Comparison of ENCODE assay signal across 10 mouse cellular contexts in the genomic region with DNA sequence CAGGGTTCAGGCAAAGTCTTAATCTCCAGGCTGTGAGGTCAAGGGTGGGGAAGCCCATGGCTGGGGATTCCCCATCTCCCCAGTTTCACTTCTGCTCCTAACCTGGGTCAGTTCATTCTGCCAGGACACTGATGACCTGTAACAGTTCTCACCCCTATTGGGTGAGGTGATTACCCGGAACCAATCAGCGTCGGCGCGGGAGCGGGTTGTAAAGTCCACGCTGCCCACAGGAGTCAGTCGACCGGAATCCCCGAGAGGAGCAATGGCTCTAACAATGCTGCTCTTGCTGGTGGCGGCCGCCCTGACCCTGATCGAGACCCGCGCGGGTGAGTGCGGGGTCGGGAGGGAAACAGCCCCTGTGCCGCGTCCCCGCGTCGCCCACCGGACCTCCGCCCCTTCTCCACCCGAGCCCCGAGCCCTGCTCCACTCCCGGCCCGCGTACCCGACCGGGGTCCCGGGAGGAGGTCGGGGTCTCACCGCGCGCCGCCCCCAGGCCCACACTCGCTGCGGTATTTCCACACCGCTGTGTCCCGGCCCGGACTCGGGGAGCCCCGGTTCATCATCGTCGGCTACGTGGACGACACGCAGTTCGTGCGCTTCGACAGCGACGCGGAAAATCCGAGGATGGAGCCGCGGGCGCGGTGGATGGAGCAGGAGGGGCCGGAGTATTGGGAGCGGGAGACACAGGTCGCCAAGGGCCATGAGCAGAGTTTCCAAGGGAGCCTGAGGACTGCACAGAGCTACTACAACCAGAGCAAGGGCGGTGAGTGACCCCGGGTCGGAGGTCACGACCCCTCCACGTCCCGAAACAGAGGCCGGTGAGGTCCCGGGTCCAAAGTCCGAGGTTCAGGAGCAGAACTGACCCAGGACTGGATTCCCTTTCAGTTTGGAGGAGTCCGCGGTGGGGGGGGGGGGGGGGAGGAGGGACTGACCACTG. TPM values are rescaled to one million over a fixed set of nuclear protein-coding genes. Genes with fewer than 3 reads are reported as not detected.
DNase-seq lines count a peak whose midpoint lies in the region; ATAC-seq and TF ChIP-seq lines count a peak whose summit lies in the region.
"Not testable (repeated sequence)": the region's sequence is repeated elsewhere in the genome, so short reads cannot be mapped to it uniquely, and the experiment has no call there.
"Had no signal": no experiment of that assay in that cellular context is flagged by ENCODE, and none has a peak within 500 bp of the region (broad histone marks: within the 10 kb centered on the region; RNA-seq: fewer than 3 reads in every experiment).

No protein-coding gene starts in this region.

- not testable (repeated sequence) for TF ChIP-seq EP300 in CH12.LX (IDR thresholded peaks at IDR 0.05; ENCODE audit: low read length)

- peak overlapping the region; percentile 25; the same call in 1 of the 2 replicates for H3K27ac ChIP-seq in CH12.LX (ENCODE audit: insufficient read depth, low read depth)
- not testable (repeated sequence) for H3K27ac ChIP-seq in forebrain, embryonic 15.5 days (replicated peaks); hindbrain, embryonic 10.5 days; liver, embryonic 12.5 days; midbrain, embryonic 10.5 days (replicated peaks); small intestine, adult 2 months (ENCODE audit: insufficient read depth, low read depth, low read length)

- H3K79me2 ChIP-seq in CH12.LX (replicated peaks; ENCODE audit: control insufficient read depth, extremely low read depth, insufficient read depth, poor library complexity, severe bottlenecking) = peaks cover 12% of the 10 kb centered on the region

- H3K36me3 ChIP-seq in CH12.LX (replicated peaks in 1 of 2; ENCODE audit: control insufficient read depth in 1 of 2, insufficient read depth in 1 of 2, low read length in 1 of 2) = peaks cover 3 to 14% of the 10 kb centered on the region in 2 experiments
- H3K36me3 ChIP-seq in forebrain, embryonic 15.5 days; hindbrain, embryonic 10.5 days; liver, embryonic 12.5 days; midbrain, embryonic 10.5 days; small intestine, adult 2 months (ENCODE audit: control insufficient read depth, insufficient read depth, low read length): not testable (repeated sequence)

- not testable (repeated sequence) for TF ChIP-seq CTCF in CH12.LX (conservative IDR thresholded peaks at IDR 0.05 in 1 of 2, IDR thresholded peaks at IDR 0.05 in 1 of 2; ENCODE audit: low read depth in 2 of 2, low read length in 2 of 2); small intestine, adult 2 months (IDR thresholded peaks at IDR 0.05; ENCODE audit: extremely low read depth, insufficient read length, insufficient replicate concordance, low read depth, low read length)

- not testable (repeated sequence) for H3K27me3 ChIP-seq in CH12.LX (replicated peaks); forebrain, embryonic 15.5 days; small intestine, adult 2 months (ENCODE audit: control insufficient read depth, insufficient read depth, low read length)
- H3K27me3 ChIP-seq in hindbrain, embryonic 10.5 days (ENCODE audit: insufficient read depth, poor library complexity, severe bottlenecking) = peaks cover 35% of the 10 kb centered on the region
- H3K27me3 ChIP-seq in liver, embryonic 12.5 days (replicated peaks) = peaks cover 21% of the 10 kb centered on the region
- H3K27me3 ChIP-seq in midbrain, embryonic 10.5 days (ENCODE audit: low read depth, poor library complexity, severe bottlenecking) = peaks cover 33% of the 10 kb centered on the region

- H3K9ac ChIP-seq in CH12.LX (ENCODE audit: insufficient read depth, low read depth) = peak overlapping the region; percentile 83
- not testable (repeated sequence) for H3K9ac ChIP-seq in forebrain, embryonic 15.5 days (replicated peaks); liver, embryonic 12.5 days

- 1% methylated on average over 64 of the region's 75 CpGs for WGBS in forebrain, embryonic 15.5 days
- 2% methylated on average over 60 of the region's 75 CpGs for WGBS in hindbrain, embryonic 10.5 days
- 4% methylated on average over 54 of the region's 75 CpGs for WGBS in liver, embryonic 12.5 days (ENCODE audit: insufficient replicate concordance)
- 2% methylated on average over 56 of the region's 75 CpGs for WGBS in midbrain, embryonic 10.5 days
- WGBS in small intestine, adult 2 months = 3% methylated on average over 60 of the region's 75 CpGs

- H3K9me3 ChIP-seq in CH12.LX (replicated peaks; ENCODE audit: low read length); forebrain, embryonic 15.5 days; hindbrain, embryonic 10.5 days; liver, embryonic 12.5 days (replicated peaks); midbrain, embryonic 10.5 days (replicated peaks): not testable (repeated sequence)

- in situ Hi-C loops in CH12.LX (cut with MboI; ENCODE audit: low pct_ligation_motif_present, low pct_unique_long_range_greater_than_20kb, low sequenced_read_pairs) = not testable (repeated sequence)

- peak; percentile 41; the same call in 1 of the 2 replicates for TF ChIP-seq POLR2A in CH12.LX (IDR thresholded peaks at IDR 0.05; ENCODE audit: low read depth, low read length)
- TF ChIP-seq POLR2A in small intestine, adult 2 months (IDR thresholded peaks at IDR 0.05; ENCODE audit: low read depth, low read length) = not testable (repeated sequence)

- H3K4me2 ChIP-seq in CH12.LX (ENCODE audit: insufficient read depth, low read depth, poor library complexity, severe bottlenecking) = not testable (repeated sequence)
- H3K4me2 ChIP-seq in forebrain, embryonic 15.5 days (replicated peaks) = peak overlapping the region; percentile 37
- H3K4me2 ChIP-seq in liver, embryonic 12.5 days = peak overlapping the region; percentile 38

- H3K4me1 ChIP-seq in CH12.LX (ENCODE audit: control insufficient read depth in 1 of 2, insufficient read depth in 2 of 2); forebrain, embryonic 15.5 days; hindbrain, embryonic 10.5 days (replicated peaks); liver, embryonic 12.5 days; midbrain, embryonic 10.5 days; small intestine, adult 2 months (ENCODE audit: control insufficient read depth, insufficient read depth, insufficient read length, low read length): not testable (repeated sequence)

- not testable (repeated sequence) for TF ChIP-seq RAD21 in CH12.LX (IDR thresholded peaks at IDR 0.05; ENCODE audit: low read depth, low read length)

- peak overlapping the region; percentile 47 to 76 (median 58) for H3K4me3 ChIP-seq in CH12.LX (replicated peaks in 1 of 3; ENCODE audit: low read depth in 2 of 3, low read length in 2 of 3, poor library complexity in 1 of 3)
- peak overlapping the region; percentile 27 for H3K4me3 ChIP-seq in forebrain, embryonic 15.5 days
- peak overlapping the region; percentile 47 for H3K4me3 ChIP-seq in hindbrain, embryonic 10.5 days
- H3K4me3 ChIP-seq in liver, embryonic 12.5 days = not testable (repeated sequence)
- peak overlapping the region; percentile 47 for H3K4me3 ChIP-seq in midbrain, embryonic 10.5 days
- H3K4me3 ChIP-seq in small intestine, adult 2 months (ENCODE audit: low read depth, low read length) = peak overlapping the region; percentile 67

- DNase-seq in CH12.LX (ENCODE audit: extremely low read depth) = not testable (repeated sequence)
- peak; percentile 18 to 30 for DNase-seq in cerebellum, postnatal 10 days
- peak; percentile 10 for DNase-seq in hindbrain, embryonic 10.5 days (ENCODE audit: low spot score)
- peak; percentile 47 for DNase-seq in kidney, adult 9 months
- peak; percentile 20 for DNase-seq in midbrain, embryonic 10.5 days (ENCODE audit: low spot score)

- dilution Hi-C loops in CH12.LX (cut with MboI; ENCODE audit: extremely low pct_ligation_motif_present, extremely low pct_unique_long_range_greater_than_20kb, low sequenced_read_pairs) = not testable (repeated sequence)

- ATAC-seq in forebrain, embryonic 15.5 days (replicated peaks) = peak; percentile 58; the same call in 1 of the 2 replicates
- ATAC-seq in liver, embryonic 12.5 days = peak; percentile 73

RNA-seq across cellular contexts. Expression of a gene that starts 14.7 kb away (rescaled TPM):
- 127 and 165 TPM in 2 replicates for total RNA-seq in CH12.LX (2012; rRNA removed)
- 116 and 128 TPM in 2 replicates for total RNA-seq in CH12.LX (2014; rRNA removed)
- polyA plus RNA-seq in CH12.LX (2012; ENCODE audit: insufficient read length, low read depth) = 157 and 181 TPM in 2 replicates
- polyA plus RNA-seq in forebrain, embryonic 15.5 days (2015; fragmentation: Nextera tagmentation; extraction: Ambion mirVana) = 0.73 and 0.80 TPM in 2 replicates
- 2.2 and 2.9 TPM in 2 replicates for polyA plus RNA-seq in hindbrain, embryonic 10.5 days (2016; fragmentation: Nextera tagmentation; extraction: Ambion mirVana)
- polyA plus RNA-seq in liver, embryonic 12.5 days (2016; fragmentation: Nextera tagmentation; extraction: Ambion mirVana) = 1.9 and 2.3 TPM in 2 replicates
- polyA plus RNA-seq in midbrain, embryonic 10.5 days (2016; fragmentation: Nextera tagmentation; extraction: Ambion mirVana) = 2.9 and 3.1 TPM in 2 replicates
- polyA plus RNA-seq in small intestine, adult 2 months (2012; rRNA removed) = 60.9 and 159 TPM in 2 replicates

RNA-seq across cellular contexts. Expression of a gene that starts 30.5 kb away (rescaled TPM):
- total RNA-seq in CH12.LX (2012; rRNA removed) = 41.0 and 54.3 TPM in 2 replicates
- total RNA-seq in CH12.LX (2014; rRNA removed) = 79.7 and 90.3 TPM in 2 replicates
- polyA plus RNA-seq in CH12.LX (2012; ENCODE audit: insufficient read length, low read depth) = 122 and 141 TPM in 2 replicates
- 0.33 and 0.53 TPM in 2 replicates for polyA plus RNA-seq in forebrain, embryonic 15.5 days (2015; fragmentation: Nextera tagmentation; extraction: Ambion mirVana)
- 0.90 and 1.4 TPM in 2 replicates for polyA plus RNA-seq in hindbrain, embryonic 10.5 days (2016; fragmentation: Nextera tagmentation; extraction: Ambion mirVana)
- 10.1 and 10.9 TPM in 2 replicates for polyA plus RNA-seq in liver, embryonic 12.5 days (2016; fragmentation: Nextera tagmentation; extraction: Ambion mirVana)
- 1.5 and 1.9 TPM in 2 replicates for polyA plus RNA-seq in midbrain, embryonic 10.5 days (2016; fragmentation: Nextera tagmentation; extraction: Ambion mirVana)
- polyA plus RNA-seq in small intestine, adult 2 months (2012; rRNA removed) = 23.8 and 59.3 TPM in 2 replicates
- total RNA-seq: layer of hippocampus, adult 2 months had no signal
- polyA plus RNA-seq: C2C12 had no signal

RNA-seq across cellular contexts. Expression of a gene that starts 44.8 kb away (rescaled TPM):
- total RNA-seq in CH12.LX (2012; rRNA removed) (48.5 and 66.0 TPM in 2 replicates), CH12.LX (2014; rRNA removed) (30.9 and 40.9 TPM in 2 replicates)
- polyA plus RNA-seq in CH12.LX (2012; ENCODE audit: insufficient read length, low read depth) = 104 and 117 TPM in 2 replicates
- polyA plus RNA-seq in forebrain, embryonic 15.5 days (2015; fragmentation: Nextera tagmentation; extraction: Ambion mirVana) = 1.2 and 1.3 TPM in 2 replicates
- 12.1 and 14.3 TPM in 2 replicates for polyA plus RNA-seq in hindbrain, embryonic 10.5 days (2016; fragmentation: Nextera tagmentation; extraction: Ambion mirVana)
- 23.4 and 24.6 TPM in 2 replicates for polyA plus RNA-seq in liver, embryonic 12.5 days (2016; fragmentation: Nextera tagmentation; extraction: Ambion mirVana)
- 16.0 and 17.5 TPM in 2 replicates for polyA plus RNA-seq in midbrain, embryonic 10.5 days (2016; fragmentation: Nextera tagmentation; extraction: Ambion mirVana)
- polyA plus RNA-seq in small intestine, adult 2 months (2012; rRNA removed) = 74.1 and 186 TPM in 2 replicates

RNA-seq across cellular contexts. Expression of a gene that starts 52.1 kb away (rescaled TPM):
- total RNA-seq in CH12.LX (2012; rRNA removed) (0.25 and 0.47 TPM in 2 replicates), CH12.LX (2014; rRNA removed) (not detected in 2 replicates)
- 15.1 and 21.6 TPM in 2 replicates for polyA plus RNA-seq in CH12.LX (2012; ENCODE audit: insufficient read length, low read depth)
- polyA plus RNA-seq in forebrain, embryonic 15.5 days (2015; fragmentation: Nextera tagmentation; extraction: Ambion mirVana) = 1.1 and 1.2 TPM in 2 replicates
- polyA plus RNA-seq in hindbrain, embryonic 10.5 days (2016; fragmentation: Nextera tagmentation; extraction: Ambion mirVana) = 0.73 and 0.76 TPM in 2 replicates
- 0.72 and 0.85 TPM in 2 replicates for polyA plus RNA-seq in liver, embryonic 12.5 days (2016; fragmentation: Nextera tagmentation; extraction: Ambion mirVana)
- polyA plus RNA-seq in midbrain, embryonic 10.5 days (2016; fragmentation: Nextera tagmentation; extraction: Ambion mirVana) = 0.25 and 0.38 TPM in 2 replicates
- 554 and 1,052 TPM in 2 replicates for polyA plus RNA-seq in small intestine, adult 2 months (2012; rRNA removed)

Comparison
In these comparisons a context has a peak if more than half of its experiments do, and no peak if none do; other contexts are left out.
1. RNA of a gene that starts 14.7 kb away (polyA plus RNA-seq): 60.9 to 159 TPM in small intestine, adult 2 months and 157 to 181 TPM in CH12.LX; 2.9 to 3.1 TPM in midbrain, embryonic 10.5 days, 1.9 to 2.3 TPM in liver, embryonic 12.5 days, 2.2 to 2.9 TPM in hindbrain, embryonic 10.5 days and 0.73 to 0.80 TPM in forebrain, embryonic 15.5 days; every median in the first group is over 10 times any median in the second.